Mouse (Mus musculus): Measurements from ENCODE around the gene Ptpn5.

- no peak for TF ChIP-seq CTCF (IDR thresholded peaks at IDR 0.05; ENCODE audit: low read depth, low read length)
- TF ChIP-seq POLR2A (IDR thresholded peaks at IDR 0.05; ENCODE audit: insufficient read depth, low read length) = no peak
Observed at GRCm38 (mm10) chr7:47054666-47055065, 78.8 kb downstream of the Ptpn5 start.

Measured in ES-Bruce4 (cell line).